Mouse (Mus musculus): Measurements from ENCODE around the gene Apex2.
"Not testable (repeated sequence)": the region's sequence is repeated elsewhere in the genome, so short reads cannot be mapped to it uniquely, and the experiment has no call there.

Gene Apex2

GRCm38 (mm10) chrX:150486314-150487030 lies 103.2 kb downstream of the Apex2 start:
- DNase-seq, result not testable (repeated sequence)

GRCm38 (mm10) chrX:150477854-150478780 lies 111.6 kb downstream of the Apex2 start:
- peak; percentile 95 for DNase-seq

DNA sequence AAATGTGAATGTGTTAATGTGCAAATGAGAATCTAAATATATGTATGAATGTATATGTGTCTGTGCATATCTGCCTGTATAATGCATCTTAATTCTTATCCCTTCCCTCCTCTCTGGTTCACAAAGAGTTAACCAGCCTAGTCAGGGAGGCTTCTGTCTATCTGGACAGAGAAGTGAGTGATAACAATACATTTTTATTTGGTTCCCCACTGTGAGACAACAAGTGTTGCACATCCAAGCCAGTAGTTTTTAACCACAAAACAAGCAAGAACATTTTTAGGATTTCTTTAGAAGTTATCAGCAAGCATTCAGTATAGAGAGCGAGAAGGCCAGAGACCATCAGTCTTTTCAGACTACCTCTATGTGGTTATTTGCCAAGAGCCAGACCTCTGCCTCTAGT lies 118.3 kb downstream of the Apex2 start:
- no peak for DNase-seq

All from lung, postnatal 36 days (tissue).